Mouse (Mus musculus) hindbrain, postnatal 0 days (tissue): ENCODE measurements at regions not wholly inside any gene's neighbourhood (a gene's known extent, or its start where the extent isn't known, plus 50 kb on each side); places are given as distances from the start of the nearest gene placed in this dataset.

Experiments used
- ATAC-seq: fragments of 200-750 bp; cut with Nextera tagmentation; 2 replicates; pipeline ENCODE4 v1.8.0; 2017; ENCODE audit warnings: mild to moderate bottlenecking, moderate TSS enrichment, moderate library complexity
- DNase-seq: peaks from one replicate; pipeline ENCODE4 v3.0.0-alpha.2; 2015; ENCODE audit warnings: low spot score
- H3K27ac ChIP-seq: fragments of 300-500 bp; sonication (generic); 2 replicates; pipeline ENCODE4 v1.5.1; 2014; ENCODE audit warnings: mild to moderate bottlenecking
- H3K27me3 ChIP-seq: fragments of 300-500 bp; sonication (generic); 2 replicates; pipeline ENCODE4 v1.6.1; 2014; ENCODE audit warnings: low read length, mixed read lengths; ENCODE audit not compliant: insufficient read depth
- H3K36me3 ChIP-seq: fragments of 300-500 bp; sonication (generic); 2 replicates; pipeline ENCODE4 v1.6.1; 2014; ENCODE audit warnings: low read length, mixed read lengths; ENCODE audit not compliant: insufficient read depth
- H3K4me1 ChIP-seq: fragments of 300-500 bp; sonication (generic); 2 replicates; pipeline ENCODE4 v1.6.1; 2014; ENCODE audit warnings: antibody characterized with exemption, low read length, mixed read lengths; ENCODE audit not compliant: insufficient read depth
- H3K4me2 ChIP-seq: fragments of 300-500 bp; sonication (generic); 2 replicates; pipeline ENCODE4 v1.6.1; 2014; ENCODE audit warnings: low read depth, mild to moderate bottlenecking, low read length, moderate library complexity, mixed read lengths
- H3K4me3 ChIP-seq: fragments of 300-500 bp; sonication (generic); 2 replicates; pipeline ENCODE4 v1.5.1; 2014; ENCODE audit warnings: low read length
- H3K9ac ChIP-seq: fragments of 300-500 bp; sonication (generic); replicated peaks from 2 replicates; pipeline ENCODE4 v1.6.1; 2014; ENCODE audit warnings: mild to moderate bottlenecking, low read length, moderate library complexity, mixed read lengths
- H3K9me3 ChIP-seq: fragments of 300-500 bp; sonication (generic); 2 replicates; pipeline ENCODE4 v1.6.1; 2016; ENCODE audit warnings: low read length, mixed read lengths
- CTCF ChIP-seq: IDR thresholded peaks from 2 replicates; pipeline ENCODE4 v1.5.1; 2016; ENCODE audit warnings: antibody characterized with exemption, control low read depth, low read depth
- WGBS: fragments of 180-500 bp; shearing (Covaris S2); extraction: QIAGEN DNeasy Blood & Tissue Kit; methylation state at CpG from one replicate; pipeline ENCODE4 v1.1.7; 2014; 5-methylcytosine and 5-hydroxymethylcytosine counted together

- 70% methylated on average over 12 of the region's 12 CpGs for WGBS
Observed at GRCm38 (mm10) chr5:75814393-75814984, 163.8 kb downstream of the Kdr start.

GRCm38 (mm10) chr5:75812686-75813085 is 165.6 kb downstream of the Kdr start:
- no peaks in the 10 kb centered on the region for H3K9me3 ChIP-seq
- H3K9ac ChIP-seq = no peak overlapping the region
- no peaks in the 10 kb centered on the region for H3K27me3 ChIP-seq
- no peak overlapping the region for H3K27ac ChIP-seq
- DNase-seq (no peak), ATAC-seq (no peak)
- H3K4me1 ChIP-seq = no peaks in the 10 kb centered on the region
- H3K4me2 ChIP-seq = no peak overlapping the region
- 82% methylated on average over 4 of the region's 4 CpGs for WGBS
- no peak for TF ChIP-seq CTCF
- H3K36me3 ChIP-seq = no peaks in the 10 kb centered on the region
- no peak overlapping the region for H3K4me3 ChIP-seq

More at GRCm38 (mm10) chr5:75814393-75814984, 163.8 kb downstream of the Kdr start:
- TF ChIP-seq CTCF = no peak
- DNase-seq (peak; percentile 15), ATAC-seq (no peak)
- H3K27ac ChIP-seq = no peak overlapping the region
- H3K9me3 ChIP-seq = no peaks in the 10 kb centered on the region
- no peaks in the 10 kb centered on the region for H3K27me3 ChIP-seq
- no peaks in the 10 kb centered on the region for H3K36me3 ChIP-seq
- H3K4me1 ChIP-seq = no peaks in the 10 kb centered on the region
- no peak overlapping the region for H3K9ac ChIP-seq
- no peak overlapping the region for H3K4me2 ChIP-seq
- no peak overlapping the region for H3K4me3 ChIP-seq

GRCm38 (mm10) chr5:75808551-75809332 is 169.5 kb downstream of the Kdr start:
- 83% methylated on average over 18 of the region's 18 CpGs for WGBS
- DNase-seq (no peak), ATAC-seq (no peak)
- Histone ChIP-seq H3K27me3 (no peaks in the 10 kb centered on the region), H3K27ac (no peak overlapping the region), H3K4me2 (no peak overlapping the region), H3K4me3 (no peak overlapping the region), H3K9me3 (no peaks in the 10 kb centered on the region), H3K9ac (no peak overlapping the region), H3K36me3 (no peaks in the 10 kb centered on the region), H3K4me1 (no peaks in the 10 kb centered on the region)
- no peak for TF ChIP-seq CTCF

- Histone ChIP-seq H3K4me2 (no peak overlapping the region), H3K27ac (no peak overlapping the region), H3K9me3 (no peaks in the 10 kb centered on the region), H3K4me3 (no peak overlapping the region), H3K4me1 (peaks cover 5% of the 10 kb centered on the region; the same call in 1 of the 2 replicates), H3K9ac (no peak overlapping the region), H3K27me3 (no peaks in the 10 kb centered on the region), H3K36me3 (no peaks in the 10 kb centered on the region)
- TF ChIP-seq CTCF = no peak
- DNase-seq (no peak), ATAC-seq (no peak)
- WGBS = 89% methylated on average over 2 of the region's 2 CpGs
Observed at GRCm38 (mm10) chr5:75805011-75805410, 173.2 kb downstream of the Kdr start.

GRCm38 (mm10) chr5:75804340-75804739 is 173.9 kb downstream of the Kdr start:
- ATAC-seq (no peak), DNase-seq (no peak)
- Histone ChIP-seq H3K36me3 (no peaks in the 10 kb centered on the region), H3K4me2 (no peak overlapping the region), H3K9ac (no peak overlapping the region), H3K4me3 (no peak overlapping the region), H3K4me1 (peaks cover 8% of the 10 kb centered on the region; the same call in 1 of the 2 replicates), H3K27me3 (no peaks in the 10 kb centered on the region), H3K9me3 (no peaks in the 10 kb centered on the region), H3K27ac (no peak overlapping the region)
- WGBS = 94% methylated on average over 2 of the region's 2 CpGs
- TF ChIP-seq CTCF = no peak

GRCm38 (mm10) chr5:75803012-75803411 is 175.2 kb downstream of the Kdr start:
- DNase-seq = no peak
- Histone ChIP-seq H3K36me3 (no peaks in the 10 kb centered on the region), H3K9me3 (no peaks in the 10 kb centered on the region), H3K4me2 (no peak overlapping the region), H3K4me1 (peaks cover 8% of the 10 kb centered on the region; the same call in 1 of the 2 replicates), H3K27ac (no peak overlapping the region), H3K27me3 (no peaks in the 10 kb centered on the region), H3K4me3 (no peak overlapping the region), H3K9ac (no peak overlapping the region)
- WGBS = 98% methylated on average over 2 of the region's 2 CpGs
- no peak for TF ChIP-seq CTCF
- ATAC-seq = no peak
